Mouse (Mus musculus): Measurements from ENCODE around the gene Nmral1. TPM values are rescaled to one million over a fixed set of nuclear protein-coding genes. Genes with fewer than 3 reads are reported as not detected.
A peak's percentile ranks its signal among the peaks of the same experiment; 100 is the strongest.

Gene Nmral1
- total and polyA plus RNA-seq, 2 experiments from 2014 or later = 31.8 to 33.1 TPM

DNA sequence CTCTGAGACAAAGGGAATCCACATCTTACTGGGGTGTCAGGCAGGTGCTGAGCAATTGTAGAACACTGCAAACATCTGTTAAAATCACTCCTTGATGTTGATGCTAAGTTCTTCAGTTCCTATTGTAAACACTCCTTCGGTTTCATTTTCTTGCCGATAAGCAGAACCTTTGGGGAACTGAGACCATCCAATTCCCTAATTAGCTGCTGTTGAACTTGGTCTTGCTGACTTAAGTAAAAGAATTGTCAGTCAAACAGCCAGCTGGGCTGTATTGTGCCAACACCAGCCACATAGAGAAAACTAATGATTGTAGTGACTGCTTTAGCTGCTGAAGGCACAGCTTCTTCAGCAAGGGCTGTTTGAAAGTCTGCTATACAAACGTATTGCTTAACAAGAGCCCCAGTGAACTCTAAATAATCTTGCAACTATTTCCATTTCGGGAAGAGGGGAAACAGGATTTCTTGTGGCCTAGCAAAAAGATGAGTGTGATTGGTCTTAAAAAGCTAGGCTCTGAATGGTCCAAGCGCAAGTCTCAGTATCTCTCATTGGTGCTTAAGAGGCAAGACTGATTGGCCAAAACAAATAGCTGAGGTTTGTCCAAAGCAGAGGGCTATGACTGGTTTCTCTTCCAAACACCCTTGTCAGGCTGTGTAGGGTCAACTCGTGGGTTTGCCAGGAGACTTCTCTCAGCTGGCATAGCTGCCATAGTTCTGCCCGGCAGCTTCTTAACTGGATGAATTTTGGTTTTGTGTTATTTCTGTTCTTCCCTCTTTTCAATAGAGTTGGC is 3.2 kb upstream of the Nmral1 start:
- DNase-seq (ENCODE audit: low spot score) (no peak), ATAC-seq (no peak)
- Histone ChIP-seq H3K27ac (no peak overlapping the region), H3K36me3 (ENCODE audit: insufficient read depth, low read length) (no peaks in the 10 kb centered on the region), H3K4me3 (ENCODE audit: low read length) (no peak overlapping the region), H3K4me2 (ENCODE audit: low read depth, low read length) (no peak overlapping the region), H3K4me1 (ENCODE audit: insufficient read depth, low read length) (no peaks in the 10 kb centered on the region), H3K9me3 (ENCODE audit: low read length) (no peaks in the 10 kb centered on the region), H3K27me3 (ENCODE audit: insufficient read depth, low read length) (no peaks in the 10 kb centered on the region), H3K9ac (replicated peaks; ENCODE audit: low read length) (no peak overlapping the region)
- WGBS = 76% methylated on average over 7 of the region's 7 CpGs
- TF ChIP-seq CTCF (IDR thresholded peaks at IDR 0.05; ENCODE audit: low read depth) = no peak

DNA sequence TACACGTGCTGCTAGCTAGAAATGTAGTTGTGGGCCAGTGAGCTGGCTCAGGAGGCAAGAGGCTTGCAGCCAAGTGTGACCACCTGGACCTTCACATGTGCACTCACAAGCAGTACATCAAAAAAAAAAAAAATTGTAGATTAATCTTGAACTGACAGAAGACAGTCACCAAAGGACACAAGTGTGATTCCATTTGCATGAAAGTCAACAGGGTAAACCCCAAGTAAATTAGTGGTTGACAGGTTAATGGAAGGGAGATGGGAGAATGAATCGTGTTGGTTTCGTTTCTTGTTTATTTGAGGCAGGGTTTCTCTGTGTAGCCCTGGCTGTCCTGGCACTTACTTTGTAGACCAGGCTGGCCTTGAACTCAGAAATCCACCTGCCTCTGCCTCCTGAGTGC is 1.3 kb downstream of the Nmral1 start:
- ATAC-seq (no peak), DNase-seq (ENCODE audit: low spot score) (no peak)
- 54% methylated on average over 3 of the region's 3 CpGs for WGBS
- H3K9ac ChIP-seq (replicated peaks; ENCODE audit: low read length) = no peak overlapping the region
- H3K36me3 ChIP-seq (ENCODE audit: insufficient read depth, low read length) = no peaks in the 10 kb centered on the region; the same call in 1 of the 2 replicates
- H3K4me1 ChIP-seq (ENCODE audit: insufficient read depth, low read length) = no peaks in the 10 kb centered on the region
- H3K4me3 ChIP-seq (ENCODE audit: low read length) = peak overlapping the region; percentile 65; the same call in 1 of the 2 replicates
- peak overlapping the region; percentile 76 for H3K4me2 ChIP-seq (ENCODE audit: low read depth, low read length)
- no peaks in the 10 kb centered on the region for H3K9me3 ChIP-seq (ENCODE audit: low read length)
- no peak overlapping the region for H3K27ac ChIP-seq
- no peaks in the 10 kb centered on the region for H3K27me3 ChIP-seq (ENCODE audit: insufficient read depth, low read length)
- no peak for TF ChIP-seq CTCF (IDR thresholded peaks at IDR 0.05; ENCODE audit: low read depth)

DNA sequence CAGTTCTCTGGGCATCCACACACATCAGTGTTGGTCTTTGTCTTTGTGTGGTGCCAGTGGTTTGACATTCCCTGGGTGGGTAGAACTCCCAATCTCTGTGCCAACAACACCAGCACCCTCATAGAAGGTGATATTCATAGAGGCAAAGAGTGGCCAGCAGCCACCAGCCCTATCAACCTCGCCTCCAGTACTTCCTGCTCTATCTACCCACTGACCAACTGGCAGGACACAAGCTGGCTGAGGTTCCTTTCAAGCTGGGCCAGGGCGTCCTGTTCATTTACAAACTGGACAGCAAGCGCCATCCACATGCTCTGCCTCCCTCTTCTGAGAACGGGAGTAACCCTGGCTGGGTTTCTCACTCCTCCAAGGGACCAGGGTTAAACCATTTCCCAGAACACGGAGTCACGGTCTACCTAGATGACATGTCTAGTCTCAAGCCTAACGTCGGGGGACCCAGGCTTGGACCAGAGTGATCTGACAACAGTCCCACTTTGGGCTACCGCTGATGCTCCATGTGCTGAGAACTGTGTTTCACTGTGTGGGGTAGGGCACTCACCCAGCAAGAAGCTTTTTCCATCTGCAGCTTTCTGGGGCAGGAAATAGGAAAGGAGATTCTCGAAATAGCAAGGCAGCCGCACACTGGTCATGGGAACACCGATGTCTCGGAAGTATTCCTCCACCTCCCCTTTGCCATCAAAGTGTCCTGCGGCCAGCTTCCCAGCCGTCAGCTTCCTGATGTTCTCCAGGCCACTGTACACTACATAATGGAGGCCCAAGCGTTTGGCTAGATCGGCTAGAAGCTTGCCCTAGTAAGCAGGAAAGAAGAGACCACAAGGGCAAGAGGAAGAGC is 5.1 kb downstream of the Nmral1 start:
- Histone ChIP-seq H3K27ac (no peak overlapping the region), H3K4me3 (ENCODE audit: low read length) (no peak overlapping the region), H3K9me3 (ENCODE audit: low read length) (no peaks in the 10 kb centered on the region), H3K4me2 (ENCODE audit: low read depth, low read length) (no peak overlapping the region), H3K36me3 (ENCODE audit: insufficient read depth, low read length) (peaks cover 9% of the 10 kb centered on the region; the same call in 1 of the 2 replicates), H3K9ac (replicated peaks; ENCODE audit: low read length) (no peak overlapping the region), H3K27me3 (ENCODE audit: insufficient read depth, low read length) (no peaks in the 10 kb centered on the region), H3K4me1 (ENCODE audit: insufficient read depth, low read length) (no peaks in the 10 kb centered on the region)
- TF ChIP-seq CTCF (IDR thresholded peaks at IDR 0.05; ENCODE audit: low read depth) = no peak
- WGBS = 91% methylated on average over 17 of the region's 17 CpGs
- DNase-seq (ENCODE audit: low spot score) (no peak), ATAC-seq (no peak)

DNA sequence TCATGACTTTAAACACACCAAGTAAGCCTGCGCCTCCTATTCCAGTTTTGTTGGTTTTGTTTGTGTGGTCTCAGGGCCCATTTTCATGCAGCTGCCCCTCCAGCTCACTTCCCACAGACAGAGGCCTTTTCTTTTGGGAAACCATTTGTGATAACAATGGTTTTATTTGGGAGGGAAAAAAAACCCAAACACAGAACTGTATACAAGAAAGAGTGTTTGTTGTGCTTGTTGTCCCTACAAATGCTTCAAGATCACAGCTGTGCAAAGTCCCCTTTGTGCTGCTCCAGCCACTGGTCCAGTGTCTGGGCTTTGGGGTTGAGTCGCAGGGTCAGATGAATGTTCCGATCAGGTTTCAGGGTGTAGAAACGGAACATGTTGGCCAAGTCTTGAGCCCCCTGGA is 8.0 kb downstream of the Nmral1 start:
- H3K4me3 ChIP-seq (ENCODE audit: low read length) = no peak overlapping the region
- no peaks in the 10 kb centered on the region for H3K4me1 ChIP-seq (ENCODE audit: insufficient read depth, low read length)
- H3K27me3 ChIP-seq (ENCODE audit: insufficient read depth, low read length) = no peaks in the 10 kb centered on the region
- no peak overlapping the region for H3K9ac ChIP-seq (replicated peaks; ENCODE audit: low read length)
- TF ChIP-seq CTCF (IDR thresholded peaks at IDR 0.05; ENCODE audit: low read depth) = no peak
- H3K36me3 ChIP-seq (ENCODE audit: insufficient read depth, low read length) = peaks cover 32% of the 10 kb centered on the region
- 87% methylated on average over 4 of the region's 4 CpGs for WGBS
- no peak overlapping the region for H3K4me2 ChIP-seq (ENCODE audit: low read depth, low read length)
- H3K9me3 ChIP-seq (ENCODE audit: low read length) = no peaks in the 10 kb centered on the region
- DNase-seq (ENCODE audit: low spot score) (no peak), ATAC-seq (no peak)
- no peak overlapping the region for H3K27ac ChIP-seq

DNA sequence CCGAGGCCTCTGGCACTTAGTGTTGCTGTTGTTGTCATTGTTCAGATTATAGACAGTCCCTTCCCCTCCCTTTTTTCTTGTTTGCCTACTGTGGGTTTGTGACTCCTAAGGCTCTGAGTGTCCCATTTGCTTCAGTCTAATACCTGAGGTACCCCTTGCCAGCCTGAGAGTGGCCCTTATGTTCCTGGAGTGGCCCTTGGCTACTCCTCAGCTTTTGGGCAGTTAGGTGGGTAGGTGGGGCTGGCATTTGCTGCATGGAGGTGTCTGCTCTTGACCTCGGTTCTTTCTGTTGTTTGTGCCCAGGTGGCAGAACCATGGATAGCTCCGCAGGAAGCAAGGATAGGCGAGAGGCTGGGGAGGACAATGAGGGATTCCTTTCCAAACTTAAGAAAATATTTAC is 13.6 kb downstream of the Nmral1 start:
- 59% methylated on average over 4 of the region's 4 CpGs for WGBS
- H3K9ac ChIP-seq (replicated peaks; ENCODE audit: low read length) = no peak overlapping the region
- no peak overlapping the region for H3K4me3 ChIP-seq (ENCODE audit: low read length)
- ATAC-seq (no peak), DNase-seq (ENCODE audit: low spot score) (no peak)
- no peak for TF ChIP-seq CTCF (IDR thresholded peaks at IDR 0.05; ENCODE audit: low read depth)
- H3K4me1 ChIP-seq (ENCODE audit: insufficient read depth, low read length) = no peaks in the 10 kb centered on the region
- no peaks in the 10 kb centered on the region for H3K27me3 ChIP-seq (ENCODE audit: insufficient read depth, low read length)
- no peak overlapping the region for H3K4me2 ChIP-seq (ENCODE audit: low read depth, low read length)
- peaks cover 66% of the 10 kb centered on the region for H3K36me3 ChIP-seq (ENCODE audit: insufficient read depth, low read length)
- no peaks in the 10 kb centered on the region for H3K9me3 ChIP-seq (ENCODE audit: low read length)
- H3K27ac ChIP-seq = no peak overlapping the region

DNA sequence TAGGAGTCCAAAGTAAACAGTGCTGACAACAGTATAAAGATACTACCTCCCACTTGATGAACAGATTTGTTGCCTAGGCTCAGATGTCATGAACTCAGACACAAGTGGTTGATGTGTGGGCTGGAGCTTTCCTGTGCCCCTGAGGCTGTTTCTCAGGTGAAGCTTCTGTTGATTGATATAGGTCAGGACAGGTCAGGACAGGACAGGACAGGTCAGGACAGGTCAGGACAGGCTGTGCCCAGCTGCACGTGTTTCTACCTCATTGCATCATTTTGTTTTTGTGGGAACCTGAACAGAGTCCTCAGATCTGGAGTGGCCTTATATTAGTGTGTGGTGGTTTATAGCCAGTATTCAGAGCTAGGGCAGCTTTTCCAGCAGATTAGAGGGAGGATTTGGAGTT is 16.5 kb downstream of the Nmral1 start:
- no peak for ATAC-seq
- no peak overlapping the region for H3K27ac ChIP-seq
- H3K27me3 ChIP-seq (ENCODE audit: insufficient read depth, low read length) = no peaks in the 10 kb centered on the region
- H3K36me3 ChIP-seq (ENCODE audit: insufficient read depth, low read length) = peaks cover 78% of the 10 kb centered on the region
- WGBS = 67% methylated on average over 1 of the region's 1 CpGs
- H3K9ac ChIP-seq (replicated peaks; ENCODE audit: low read length) = no peak overlapping the region
- H3K4me3 ChIP-seq (ENCODE audit: low read length) = no peak overlapping the region
- H3K9me3 ChIP-seq (ENCODE audit: low read length) = no peaks in the 10 kb centered on the region
- H3K4me1 ChIP-seq (ENCODE audit: insufficient read depth, low read length) = no peaks in the 10 kb centered on the region
- H3K4me2 ChIP-seq (ENCODE audit: low read depth, low read length) = no peak overlapping the region
- DNase-seq (ENCODE audit: low spot score) = no peak
- TF ChIP-seq CTCF (IDR thresholded peaks at IDR 0.05; ENCODE audit: low read depth) = no peak

All from hindbrain, postnatal 0 days (tissue).